In genomic region chr10:39371467-39371866, GRCm38 (mm10) we compare ENCODE assay signal across 8 mouse cellular contexts. TPM values are rescaled to one million over a fixed set of nuclear protein-coding genes. Genes with fewer than 3 reads are reported as not detected.
A peak's percentile ranks its signal among the peaks of the same experiment; 100 is the strongest.
DNase-seq lines count a peak whose midpoint lies in the region; ATAC-seq lines count a peak whose summit lies in the region.

No protein-coding gene starts in this region.

- no peak for DNase-seq in kidney, postnatal 10 days
- peak; percentile 48 for DNase-seq in adrenal gland, adult 2 months
- DNase-seq in hindbrain, embryonic 14.5 days (ENCODE audit: low spot score) = no peak
- DNase-seq in urinary bladder, adult 2 months (ENCODE audit: low spot score) = no peak
- DNase-seq in left cerebral cortex, adult 11 months (ENCODE audit: low spot score) = no peak
- DNase-seq in ovary, adult 18-20 months (ENCODE audit: low spot score) = no peak

- H3K27me3 ChIP-seq in kidney, embryonic 14.5 days (ENCODE audit: control insufficient read depth, insufficient read depth, low read length) = no peaks in the 10 kb centered on the region; the same call in 1 of the 2 replicates
- no peaks in the 10 kb centered on the region for H3K27me3 ChIP-seq in hindbrain, embryonic 14.5 days (ENCODE audit: control insufficient read depth, insufficient read depth, low read length)

- ATAC-seq in kidney, embryonic 14.5 days (ENCODE audit: low FRiP score, low TSS enrichment) = no peak
- ATAC-seq in hindbrain, embryonic 14.5 days (ENCODE audit: low FRiP score) = no peak
- ATAC-seq in monocyte, adult 5-6 weeks (replicated peaks; ENCODE audit: insufficient number of reproducible peaks, low FRiP score, low TSS enrichment, poor library complexity, severe bottlenecking) = 0 out of 2 replicates have a peak, but pooled peaks have one; percentile 7

- no peaks in the 10 kb centered on the region for H3K36me3 ChIP-seq in kidney, embryonic 14.5 days (ENCODE audit: control insufficient read depth, insufficient read depth, low read length)
- H3K36me3 ChIP-seq in hindbrain, embryonic 14.5 days (replicated peaks; ENCODE audit: control insufficient read depth, insufficient read depth) = no peaks in the 10 kb centered on the region

- peak overlapping the region; percentile 76 for H3K4me2 ChIP-seq in kidney, embryonic 14.5 days (replicated peaks; ENCODE audit: low read depth, low read length)
- H3K4me2 ChIP-seq in hindbrain, embryonic 14.5 days (replicated peaks) = peak overlapping the region; percentile 93

- peaks cover 19% of the 10 kb centered on the region for H3K4me1 ChIP-seq in kidney, embryonic 14.5 days (ENCODE audit: control insufficient read depth, insufficient read depth, low read length)
- H3K4me1 ChIP-seq in hindbrain, embryonic 14.5 days (replicated peaks; ENCODE audit: control insufficient read depth, insufficient read depth, low read length) = peaks cover 57% of the 10 kb centered on the region

- H3K9ac ChIP-seq in kidney, embryonic 14.5 days (ENCODE audit: low read depth, low read length) = 0 out of 2 replicates have a peak overlapping the region, but pooled peaks have one; percentile 83
- H3K9ac ChIP-seq in hindbrain, embryonic 14.5 days = peak overlapping the region; percentile 84

- no peaks in the 10 kb centered on the region for H3K9me3 ChIP-seq in kidney, embryonic 14.5 days (ENCODE audit: control insufficient read depth, low read length)
- no peaks in the 10 kb centered on the region for H3K9me3 ChIP-seq in hindbrain, embryonic 14.5 days (ENCODE audit: control insufficient read depth, low read length)

- no peak overlapping the region for H3K27ac ChIP-seq in kidney, embryonic 14.5 days (ENCODE audit: low read depth, low read length)
- peak overlapping the region; percentile 94 for H3K27ac ChIP-seq in hindbrain, embryonic 14.5 days

- H3K4me3 ChIP-seq in kidney, embryonic 14.5 days (ENCODE audit: low read length) = peak overlapping the region; percentile 80; the same call in 1 of the 2 replicates
- H3K4me3 ChIP-seq in hindbrain, embryonic 14.5 days (replicated peaks; ENCODE audit: low read length) = peak overlapping the region; percentile 82

- 55% methylated on average over 2 of the region's 2 CpGs for WGBS in kidney, embryonic 14.5 days
- 35% methylated on average over 2 of the region's 2 CpGs for WGBS in hindbrain, embryonic 14.5 days

RNA-seq across cellular contexts. Expression of gene Fyn, which starts 2.8 kb away (rescaled TPM):
- 24.3 and 32.6 TPM in 2 replicates for polyA plus RNA-seq in kidney, embryonic 14.5 days (2014; fragmentation: Nextera tagmentation; extraction: Ambion mirVana)
- total RNA-seq in adrenal gland, adult 2 months (2021) = 10 to 100 TPM; 37.9 to 56.2 TPM
- 22.7 and 27.9 TPM in 2 replicates for polyA plus RNA-seq in adrenal gland, adult 2 months (2012; rRNA removed)
- polyA plus RNA-seq in hindbrain, embryonic 14.5 days (2014; fragmentation: Nextera tagmentation; extraction: Ambion mirVana) = 105 and 112 TPM in 2 replicates
- 231 to 385 TPM (median 255 TPM) in 3 replicates for total RNA-seq in monocyte, adult 5-6 weeks (2017)
- 20.6 and 23.3 TPM in 2 replicates for polyA plus RNA-seq in urinary bladder, adult 2 months (2012; rRNA removed)
